Mouse (Mus musculus): ENCODE measurements at regions not wholly inside any gene's neighbourhood (a gene's known extent, or its start where the extent isn't known, plus 50 kb on each side); places are given as distances from the start of the nearest gene placed in this dataset.

DNA sequence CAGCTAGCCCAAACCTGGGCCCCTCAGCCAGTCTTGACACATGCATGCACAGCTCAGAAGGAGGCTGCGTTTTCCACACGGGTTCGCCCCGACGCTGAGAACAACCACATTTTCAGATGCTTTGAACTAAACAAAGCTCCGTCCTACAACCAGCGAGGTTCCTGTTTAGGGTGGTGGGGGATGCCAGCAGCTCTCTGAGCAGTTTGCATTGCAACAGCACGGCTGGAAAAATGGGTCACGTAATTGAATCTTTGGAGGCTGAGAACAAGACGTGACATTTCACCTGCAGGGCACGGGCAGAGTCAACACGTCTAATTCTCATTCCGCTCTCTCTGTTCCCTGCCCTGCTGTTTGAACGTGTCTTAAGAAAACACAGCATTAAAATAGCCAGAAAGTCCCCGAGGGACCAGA is 119.2 kb downstream of the Syk start:
- no peak for DNase-seq (ENCODE audit: low read depth, low spot score)

DNA sequence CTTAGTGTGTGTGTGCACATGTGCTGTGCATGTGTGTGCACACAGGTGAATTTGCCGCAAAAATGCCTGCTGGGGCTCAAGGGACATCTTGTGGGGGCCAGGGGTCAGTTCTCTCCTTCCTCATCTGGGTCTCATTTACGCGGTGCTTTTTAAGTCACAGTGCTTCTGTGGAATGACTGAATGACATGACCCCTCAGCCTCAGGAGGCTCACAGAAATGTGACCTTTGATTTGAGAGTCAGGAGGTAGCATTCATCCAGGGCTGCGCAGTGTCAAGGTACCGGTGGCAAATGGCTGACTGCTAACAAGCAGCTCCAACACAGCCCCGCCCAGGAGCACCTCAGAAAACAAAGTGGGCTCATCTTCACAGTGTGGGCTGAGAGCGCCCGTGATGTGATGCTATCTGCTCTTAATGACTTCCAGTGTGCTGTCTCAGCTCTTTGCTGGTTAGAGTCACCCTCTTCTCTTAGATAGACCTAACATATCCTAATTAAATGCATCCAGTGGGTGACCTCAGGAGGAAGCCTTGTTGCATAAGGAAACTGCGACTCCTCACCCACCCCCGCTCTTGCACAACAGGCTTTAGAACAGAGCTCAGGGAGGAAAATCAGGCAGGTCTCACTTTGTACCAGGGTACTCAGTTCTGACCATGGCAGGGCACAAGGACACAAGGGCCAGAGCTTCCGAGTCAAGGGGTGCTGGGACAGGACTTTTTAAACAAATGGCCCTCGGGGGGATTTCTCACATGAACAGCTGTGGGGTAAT is 120.6 kb downstream of the Syk start:
- DNase-seq (ENCODE audit: low read depth, low spot score), result no peak

DNA sequence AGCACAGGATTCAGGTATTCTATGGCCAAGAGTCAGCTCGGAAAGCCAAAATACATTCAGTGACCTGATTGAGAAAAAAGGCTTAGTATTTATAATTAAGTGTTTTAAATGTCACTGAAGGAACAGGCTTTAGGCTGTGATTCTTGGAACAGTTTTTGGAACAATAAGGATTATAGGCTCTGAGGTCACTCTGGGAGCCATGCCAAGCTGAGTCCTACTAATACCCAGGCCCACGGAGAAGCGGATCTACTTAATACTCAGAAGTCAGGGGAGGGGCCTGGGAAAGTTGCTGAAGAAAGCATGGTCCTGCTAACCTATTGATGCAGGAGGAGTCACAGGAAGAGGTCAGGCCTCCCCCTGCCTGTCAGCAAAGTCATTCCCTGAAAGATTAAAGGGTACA is 121.7 kb downstream of the Syk start:
- DNase-seq (ENCODE audit: low read depth, low spot score), result no peak

DNA sequence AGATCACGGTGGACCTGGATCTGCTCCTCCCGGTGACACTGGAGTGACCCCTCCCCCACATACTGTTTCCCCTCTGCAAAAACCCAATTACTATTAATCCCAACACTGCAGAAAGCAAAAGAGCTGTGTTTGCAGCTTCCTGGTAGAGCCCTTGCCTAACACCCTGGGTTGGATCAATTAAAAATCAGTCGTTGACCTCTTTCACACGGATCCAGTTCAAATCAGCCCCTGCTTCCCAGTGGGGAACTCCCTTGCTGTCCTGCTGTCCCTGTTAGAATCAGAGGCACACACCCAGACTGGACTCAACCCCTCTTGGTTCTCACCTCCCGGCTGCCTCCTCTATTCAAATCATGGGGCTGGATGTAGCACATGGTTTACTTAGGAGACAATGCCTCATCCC is 126.6 kb downstream of the Syk start:
- DNase-seq (ENCODE audit: low read depth, low spot score), result no peak

DNA sequence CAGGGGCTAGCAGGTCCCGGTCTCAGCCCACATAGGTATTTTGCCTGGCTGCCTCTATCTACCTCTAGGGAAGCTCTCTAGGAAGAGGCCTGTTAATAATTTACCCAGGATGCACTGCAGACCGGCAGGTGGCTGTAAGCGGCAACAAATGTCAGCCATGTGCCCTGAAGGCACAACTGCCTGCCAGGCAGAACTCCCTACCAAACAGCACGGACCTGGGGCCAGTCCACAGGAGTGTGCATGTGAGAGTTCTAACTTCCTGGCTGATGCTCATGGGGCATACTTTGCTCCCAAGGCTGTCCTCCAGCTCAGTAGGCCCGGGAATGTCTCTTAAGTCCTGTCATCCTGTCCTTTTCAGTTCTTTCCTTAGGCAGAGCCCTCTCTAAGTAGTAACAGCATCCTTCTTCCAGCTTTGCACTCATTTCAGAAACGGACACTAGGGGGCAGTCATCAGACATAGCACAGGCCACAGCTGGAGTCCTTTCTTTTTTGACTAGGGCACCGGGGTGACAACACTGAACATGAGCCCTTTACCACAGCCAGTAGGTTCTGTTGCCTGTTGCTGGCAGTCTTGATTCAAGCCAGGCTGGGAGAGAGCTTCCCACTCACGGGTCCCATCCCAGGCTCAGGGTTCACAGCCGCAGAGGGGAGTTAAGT is 128.9 kb downstream of the Syk start:
- DNase-seq (ENCODE audit: low read depth, low spot score), result peak; percentile 75

DNA sequence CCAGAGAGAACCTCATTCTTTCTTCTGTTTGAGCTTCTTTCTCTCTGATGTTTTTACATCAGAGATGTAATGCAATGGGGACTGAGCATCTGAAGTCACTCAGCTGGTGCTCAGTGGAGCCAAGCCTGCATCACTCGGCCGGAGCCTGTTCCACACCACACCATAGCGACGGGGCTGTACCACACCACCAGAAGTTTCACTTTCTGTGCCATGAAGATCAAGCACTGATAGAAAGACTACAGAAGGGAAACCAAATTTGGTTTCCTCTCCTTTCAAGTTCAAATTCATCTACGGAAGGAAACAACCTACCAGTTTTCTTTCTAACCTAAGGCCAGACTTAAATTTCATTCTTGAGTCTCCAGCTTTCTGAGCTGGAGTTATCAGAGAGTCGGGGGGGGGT is 138.5 kb downstream of the Syk start:
- no peak for DNase-seq (ENCODE audit: low read depth, low spot score)

DNA sequence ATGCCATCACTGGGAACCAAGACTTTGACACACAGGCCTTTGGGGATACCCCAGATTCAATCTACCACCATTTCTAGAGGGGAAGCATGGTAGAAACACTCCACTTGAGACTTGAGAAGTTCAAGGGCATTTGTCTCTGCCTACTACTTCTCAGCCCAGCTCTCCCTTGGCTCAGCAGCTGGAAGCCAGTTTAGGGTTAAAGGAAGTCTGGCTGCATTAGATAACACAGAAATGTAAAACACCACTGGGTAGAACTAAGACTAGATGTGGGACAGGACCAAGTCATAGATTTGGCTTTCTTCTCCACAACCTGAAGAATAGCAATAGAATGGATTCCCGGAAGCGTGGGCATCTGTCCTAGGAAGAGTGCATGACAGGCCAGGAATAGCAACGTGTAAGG is 139.7 kb downstream of the Syk start:
- DNase-seq (ENCODE audit: low read depth, low spot score), result no peak

DNA sequence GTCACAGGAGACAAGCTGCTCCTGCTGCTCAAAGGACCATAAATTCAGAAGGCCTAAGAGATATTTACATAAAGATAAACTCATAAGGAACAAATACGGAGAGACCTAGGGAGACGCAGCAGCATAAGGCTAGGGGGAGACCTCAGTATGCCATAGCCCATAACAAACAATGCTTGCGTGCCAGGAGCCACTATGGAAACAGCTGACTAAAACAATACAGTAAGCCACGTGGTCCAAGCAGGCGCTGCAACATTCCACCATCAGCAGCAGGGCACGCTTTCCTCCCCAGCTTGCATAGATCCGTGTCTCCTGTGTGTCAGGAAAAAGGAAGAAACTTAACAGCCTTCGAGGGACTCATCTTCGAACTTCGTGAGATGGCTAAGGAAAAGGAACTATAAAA is 143.1 kb downstream of the Syk start:
- no peak for DNase-seq (ENCODE audit: low read depth, low spot score)

DNA sequence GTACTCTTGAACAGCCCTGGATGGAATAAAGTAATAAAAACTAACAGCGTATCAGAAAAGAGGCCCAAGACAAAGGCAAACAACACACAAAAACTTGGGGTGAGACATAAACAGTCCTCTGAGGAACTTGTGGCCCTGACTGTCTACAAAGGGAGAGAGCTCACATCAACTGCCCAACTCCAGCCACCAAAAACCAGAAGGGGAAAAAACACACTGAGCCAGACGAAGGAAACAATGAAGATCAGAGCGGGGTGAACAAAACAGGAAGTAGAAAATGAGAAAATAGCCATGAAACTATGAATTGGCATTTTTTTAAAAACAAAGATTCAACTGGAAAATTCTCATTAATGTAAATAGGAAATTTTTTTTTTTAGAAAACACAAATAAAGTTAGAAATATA is 143.6 kb downstream of the Syk start:
- no peak for DNase-seq (ENCODE audit: low read depth, low spot score)

DNA sequence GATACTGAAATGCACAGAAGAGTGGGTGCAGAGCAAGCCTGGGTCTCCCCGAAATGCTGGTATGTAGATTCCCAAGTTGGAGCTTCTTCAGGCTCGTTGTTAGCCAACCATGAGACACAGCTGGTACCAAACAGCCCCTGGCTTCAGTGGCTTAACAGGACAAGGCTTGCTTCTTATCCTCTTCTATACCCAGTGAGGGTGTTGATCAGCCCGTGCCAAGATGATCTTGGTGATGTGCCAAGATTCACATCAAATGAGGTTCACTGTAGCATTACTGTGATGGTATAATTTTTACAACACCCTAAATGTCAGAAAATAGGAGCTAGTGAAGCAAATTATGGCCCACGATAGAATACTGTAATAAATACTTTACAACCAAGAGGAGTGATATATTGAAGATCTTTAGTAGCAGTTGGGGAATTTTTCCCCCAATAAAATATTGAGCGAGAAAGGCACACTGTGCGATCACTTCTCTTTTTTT is 152.5 kb downstream of the Syk start:
- no peak for DNase-seq (ENCODE audit: low read depth, low spot score)

DNA sequence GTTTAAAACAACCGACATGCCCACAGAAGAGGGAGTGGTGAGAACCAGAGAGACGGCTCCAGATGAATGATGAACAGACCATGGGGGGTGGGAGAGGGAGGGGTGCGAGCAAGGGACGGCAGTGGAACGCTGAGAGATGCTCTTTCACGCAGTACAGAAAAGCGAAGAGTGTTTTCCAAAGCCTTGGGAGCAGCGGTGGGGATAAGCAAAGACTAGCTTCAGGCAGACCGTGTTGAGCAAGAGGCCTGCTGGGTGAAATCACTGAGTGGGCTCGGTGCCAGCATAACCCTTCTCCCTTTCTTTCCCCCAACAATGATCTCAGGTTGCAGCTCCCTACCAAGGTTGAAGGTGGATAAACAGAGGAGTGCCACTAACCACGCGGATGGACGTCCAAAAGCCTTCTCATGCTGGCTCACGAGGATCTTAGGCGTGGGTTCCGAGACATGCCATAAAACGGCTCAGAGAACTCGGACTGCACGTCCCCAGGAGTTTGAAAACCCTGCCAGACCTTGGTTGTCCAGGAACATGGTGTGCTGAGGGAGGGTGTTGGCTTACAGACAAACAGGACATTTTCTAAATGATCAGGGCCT is 153.1 kb downstream of the Syk start:
- no peak for DNase-seq (ENCODE audit: low read depth, low spot score)

DNA sequence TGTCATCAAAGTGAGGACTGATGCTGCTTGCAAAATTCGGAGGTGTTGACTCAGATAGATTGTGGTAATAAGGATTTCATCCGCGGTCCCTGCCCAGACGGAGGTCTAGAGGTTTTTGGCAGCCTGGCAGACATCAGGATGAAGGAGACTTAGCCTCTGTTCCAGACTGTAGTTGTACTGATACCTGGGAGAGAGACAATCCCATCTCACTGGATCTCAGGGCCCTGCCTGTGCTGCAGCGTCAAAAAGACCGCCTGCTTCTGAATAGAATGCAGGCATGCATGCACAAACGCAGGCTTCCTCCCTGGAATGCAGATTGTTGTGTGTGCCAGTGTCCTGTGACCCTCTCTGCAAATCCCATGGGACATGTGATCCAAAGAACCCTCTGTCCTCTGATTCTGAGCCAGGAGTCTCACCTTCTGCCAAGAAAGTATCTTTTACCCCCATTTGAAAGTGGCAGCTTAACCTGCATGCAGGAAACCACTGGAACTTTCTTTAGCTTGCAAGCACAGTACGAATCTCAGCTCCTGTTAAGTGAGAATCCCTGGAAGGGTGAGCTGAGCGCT is 155.2 kb downstream of the Syk start:
- no peak for DNase-seq (ENCODE audit: low read depth, low spot score)

DNA sequence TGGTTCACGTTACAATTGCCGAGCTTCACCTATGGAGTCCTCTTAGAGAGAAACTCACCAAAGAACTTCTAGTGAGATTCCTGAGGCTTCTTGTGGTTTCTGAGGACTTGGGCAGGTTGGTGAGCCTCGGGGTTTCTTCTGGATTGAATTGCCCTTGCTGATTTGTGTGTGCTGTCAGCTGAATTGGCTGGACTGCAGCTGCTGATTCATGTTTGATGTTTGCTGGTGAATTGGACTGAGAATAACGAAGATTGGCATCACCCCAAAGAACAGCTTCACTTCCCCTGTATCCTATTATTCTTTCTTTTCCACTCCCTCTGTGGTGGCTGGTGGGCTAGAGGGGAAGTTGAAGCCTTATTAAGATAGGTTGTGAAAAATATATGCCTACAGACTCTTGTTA is 158.4 kb downstream of the Syk start:
- no peak for DNase-seq (ENCODE audit: low read depth, low spot score)

DNA sequence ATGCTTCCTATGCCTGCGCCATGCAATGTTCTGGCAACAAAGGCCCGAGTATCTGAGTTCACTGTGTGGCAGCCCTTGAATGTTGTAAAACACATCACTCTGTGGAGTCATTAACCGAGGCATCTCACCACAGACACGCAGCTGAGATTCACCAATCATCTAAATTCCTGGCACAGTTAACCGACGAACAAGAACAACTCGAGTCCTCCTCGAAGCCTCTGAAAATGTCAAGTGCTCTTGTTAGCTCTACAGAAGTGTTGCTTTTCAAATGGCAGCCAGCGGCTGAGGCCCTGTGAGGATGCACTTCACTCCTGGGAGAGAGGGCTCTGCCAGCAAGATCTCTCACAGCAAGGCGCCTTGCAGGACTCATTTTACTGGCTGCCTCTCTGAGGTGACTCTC is 173.0 kb downstream of the Syk start:
- no peak for DNase-seq (ENCODE audit: low read depth, low spot score)

DNA sequence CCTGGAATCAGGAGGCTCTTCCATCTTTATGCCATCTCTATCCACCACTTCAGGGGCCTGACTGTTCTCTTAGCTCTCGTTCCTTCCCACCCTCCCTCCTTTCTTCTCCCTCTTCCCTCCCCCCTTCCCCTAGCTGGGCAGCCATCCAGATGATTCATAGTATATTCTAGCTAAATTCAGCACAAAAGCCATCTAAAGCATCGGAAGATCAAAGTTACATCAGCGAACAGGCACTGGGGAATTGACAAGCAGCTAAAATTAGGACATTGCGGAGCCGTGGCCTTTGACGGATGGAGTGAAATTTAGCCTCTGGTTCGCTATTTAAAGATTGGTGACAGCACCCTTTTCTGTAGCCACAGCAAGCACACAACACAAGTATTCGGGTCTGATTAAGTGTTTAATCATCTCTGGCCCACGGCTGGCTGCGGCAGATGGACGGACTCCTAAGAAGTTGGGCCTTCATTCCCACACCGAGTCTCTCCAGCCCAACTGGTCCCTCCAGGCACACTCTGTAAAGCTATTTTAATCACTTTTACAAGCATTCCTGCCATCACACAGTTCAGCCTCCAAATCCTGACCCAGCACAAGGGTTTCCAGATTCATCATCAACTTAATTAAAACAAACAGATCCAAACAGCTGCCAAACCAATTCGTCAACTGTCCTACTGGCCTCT is 163.8 kb downstream of the Auh start:
- DNase-seq (ENCODE audit: low read depth, low spot score), result peak; percentile 62

DNA sequence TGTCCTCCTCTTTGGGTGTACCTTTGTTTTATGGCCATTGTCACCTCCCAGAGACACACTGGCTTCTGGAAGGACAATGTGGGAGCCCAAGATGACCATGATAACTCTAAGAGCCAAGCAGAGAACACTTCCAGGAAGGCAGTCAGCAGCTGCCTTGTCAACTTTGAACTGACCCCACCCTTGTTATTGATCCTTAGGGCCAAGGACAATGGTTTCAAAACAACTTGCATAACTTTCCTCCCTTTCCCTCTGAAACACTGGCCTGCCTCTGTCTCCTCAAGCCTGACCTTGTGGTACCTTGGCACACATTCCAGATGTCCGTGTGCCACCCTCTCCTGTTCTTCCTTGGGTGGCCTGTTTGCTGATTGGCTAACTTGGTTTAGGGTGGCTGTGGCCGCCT is 163.2 kb downstream of the Auh start:
- no peak for DNase-seq (ENCODE audit: low read depth, low spot score)

DNA sequence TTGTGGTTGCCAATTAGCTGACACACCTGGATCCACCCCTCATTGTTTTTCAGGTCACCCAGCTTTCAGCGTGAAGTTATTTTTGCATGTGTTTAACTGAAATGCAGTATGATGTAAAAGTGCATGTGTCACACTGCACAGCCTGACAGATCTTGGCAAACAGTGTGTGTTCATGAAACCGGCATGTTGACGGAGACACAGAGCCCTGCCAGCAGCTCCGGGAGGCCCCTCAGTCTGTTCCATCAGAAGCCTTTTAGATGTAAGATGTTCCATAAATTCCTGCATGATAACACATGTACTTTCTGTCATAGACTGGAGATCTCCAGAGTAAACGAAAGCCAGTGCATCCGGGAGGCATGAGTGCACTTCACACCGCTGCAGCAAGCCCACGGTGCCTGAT is 159.5 kb downstream of the Auh start:
- no peak for DNase-seq (ENCODE audit: low read depth, low spot score)

DNA sequence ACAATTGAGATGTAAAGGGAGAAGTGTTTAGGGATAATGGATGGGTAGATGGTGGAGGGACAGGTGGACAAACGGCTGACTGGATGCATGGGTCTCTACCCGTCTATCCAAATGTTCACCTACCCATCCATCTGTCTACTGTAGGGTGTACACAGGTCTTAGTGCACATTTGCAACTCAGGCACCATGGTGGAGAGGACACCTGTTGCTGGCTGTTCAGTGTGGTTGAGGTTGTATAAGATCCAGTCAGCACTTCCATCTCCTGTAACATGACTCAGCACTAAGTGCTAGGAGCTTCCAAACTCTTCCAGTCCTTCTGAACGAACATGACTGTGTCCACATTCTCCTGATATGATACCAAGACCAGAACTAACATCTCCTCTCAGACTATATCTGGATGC is 158.0 kb downstream of the Auh start:
- DNase-seq (ENCODE audit: low read depth, low spot score), result no peak

DNA sequence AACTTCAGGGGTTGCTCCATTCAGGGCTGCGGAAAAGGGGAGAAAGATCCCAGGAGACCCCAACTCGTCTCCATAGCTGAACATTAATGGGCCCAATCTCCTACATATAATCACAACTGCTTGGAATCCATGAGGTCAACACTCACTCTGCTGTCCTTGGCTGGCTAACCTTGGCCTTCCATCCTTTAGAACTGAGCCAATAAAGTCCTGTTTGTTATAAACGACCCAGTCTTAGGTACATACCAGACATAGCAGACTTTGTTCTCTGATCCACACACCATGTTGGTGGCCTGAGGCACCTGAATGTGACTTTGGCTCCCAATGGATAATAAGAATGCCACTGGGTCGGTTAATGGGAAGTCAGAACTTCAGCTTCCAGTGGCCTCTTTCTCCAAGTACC is 157.4 kb downstream of the Auh start:
- no peak for DNase-seq (ENCODE audit: low read depth, low spot score)

DNA sequence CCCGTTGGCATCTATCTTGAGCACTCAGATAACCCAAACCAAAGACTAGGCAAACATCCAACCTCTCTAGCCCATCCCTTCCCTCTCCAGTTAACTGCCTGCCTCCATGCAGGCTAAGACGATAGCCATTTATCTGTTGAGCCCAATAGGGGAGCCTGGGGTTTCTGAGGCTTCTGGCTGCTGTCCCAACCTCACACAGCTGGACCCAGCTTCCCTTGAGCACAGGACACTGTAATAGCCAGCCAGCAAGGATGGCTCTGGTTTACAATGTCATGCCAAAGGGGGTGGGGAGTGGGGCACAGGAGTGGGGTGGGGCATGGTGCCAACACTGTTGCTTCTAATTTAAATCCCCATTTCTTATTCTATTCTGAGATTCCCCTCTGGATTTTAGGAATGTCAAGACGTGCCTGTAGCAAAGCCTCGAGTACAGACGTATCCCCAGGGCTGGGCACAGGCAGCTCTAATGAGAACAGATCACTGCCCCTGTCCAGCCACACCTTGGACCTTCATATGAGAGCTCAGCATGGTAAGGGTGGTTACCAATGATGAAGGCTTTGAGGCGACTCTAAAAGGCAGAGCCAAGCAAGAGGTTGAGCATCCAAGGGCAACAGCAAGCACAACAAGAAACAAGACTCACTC is 152.0 kb downstream of the Auh start:
- no peak for DNase-seq (ENCODE audit: low read depth, low spot score)

DNA sequence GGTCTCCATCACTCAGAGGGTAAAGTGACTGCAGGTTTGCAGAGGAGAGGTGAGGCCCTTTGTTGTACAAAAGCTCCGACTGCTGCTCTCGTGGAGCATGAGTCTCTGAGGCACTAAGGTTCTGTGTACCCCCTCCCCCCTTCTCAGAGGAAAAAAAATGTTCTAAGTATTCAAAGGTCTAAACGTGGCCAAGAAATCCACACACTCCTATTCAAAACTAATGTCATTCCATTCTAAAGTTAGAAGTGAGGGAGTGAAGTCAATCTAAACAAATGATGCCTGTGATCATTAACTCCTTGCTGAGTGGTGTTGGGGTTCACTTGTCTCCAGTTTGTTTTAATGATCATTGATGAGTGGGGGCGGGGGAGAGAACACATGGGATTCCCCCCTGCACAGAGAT is 150.6 kb downstream of the Auh start:
- DNase-seq (ENCODE audit: low read depth, low spot score), result no peak

All from brain, embryonic 18.5 days (tissue).